Mouse (Mus musculus) hindbrain, embryonic 13.5 days (tissue): ENCODE data around the gene Gm20219. TPM values are rescaled to one million over a fixed set of nuclear protein-coding genes. Genes with fewer than 3 reads are reported as not detected.

ENCODE experiments used
- ATAC-seq: fragments of 200-750 bp; cut with Nextera tagmentation; 2 replicates; pipeline ENCODE4 v1.8.0; 2017; ENCODE audit warnings: moderate TSS enrichment; ENCODE audit not compliant: low FRiP score
- H3K27ac ChIP-seq: fragments of 300-500 bp; sonication (generic); 2 replicates; pipeline ENCODE4 v1.5.1; 2015; ENCODE audit warnings: inconsistent platforms, mild to moderate bottlenecking, moderate library complexity
- H3K27me3 ChIP-seq: fragments of 300-500 bp; sonication (generic); 2 replicates; pipeline ENCODE4 v1.6.1; 2015; ENCODE audit warnings: mild to moderate bottlenecking, inconsistent platforms
- H3K36me3 ChIP-seq: fragments of 300-500 bp; sonication (generic); 2 replicates; pipeline ENCODE4 v1.6.1; 2015; ENCODE audit warnings: mild to moderate bottlenecking, inconsistent platforms
- H3K4me1 ChIP-seq: fragments of 300-500 bp; sonication (generic); replicated peaks from 2 replicates; pipeline ENCODE4 v1.6.1; 2015; ENCODE audit warnings: inconsistent platforms
- H3K4me2 ChIP-seq: fragments of 300-500 bp; sonication (generic); 2 replicates; pipeline ENCODE4 v1.6.1; 2015; ENCODE audit warnings: inconsistent platforms, mild to moderate bottlenecking, moderate library complexity
- H3K4me3 ChIP-seq: fragments of 300-500 bp; sonication (generic); 2 replicates; pipeline ENCODE4 v1.5.1; 2015; ENCODE audit warnings: mild to moderate bottlenecking, inconsistent platforms
- H3K9ac ChIP-seq: fragments of 300-500 bp; sonication (generic); 2 replicates; pipeline ENCODE4 v1.6.1; 2015; ENCODE audit warnings: mild to moderate bottlenecking, inconsistent platforms
- H3K9me3 ChIP-seq: fragments of 300-500 bp; sonication (generic); 2 replicates; pipeline ENCODE4 v1.6.1; 2016; ENCODE audit warnings: inconsistent platforms
- WGBS: fragments of 180-500 bp; shearing (Covaris S2); methylation state at CpG from one replicate; pipeline ENCODE4 v1.1.7; 2015; 5-methylcytosine and 5-hydroxymethylcytosine counted together
- polyA plus RNA-seq: library from polyadenylated mRNA; unstranded; fragments of >200 nt; fragmentation: Nextera tagmentation; extraction: Ambion mirVana; gene quantifications from 2 replicates; pipeline ENCODE4 v1.2.1, GENCODE M21; 2015

The Gm20219 gene
- 1.2 and 1.8 TPM in 2 replicates for polyA plus RNA-seq

DNA sequence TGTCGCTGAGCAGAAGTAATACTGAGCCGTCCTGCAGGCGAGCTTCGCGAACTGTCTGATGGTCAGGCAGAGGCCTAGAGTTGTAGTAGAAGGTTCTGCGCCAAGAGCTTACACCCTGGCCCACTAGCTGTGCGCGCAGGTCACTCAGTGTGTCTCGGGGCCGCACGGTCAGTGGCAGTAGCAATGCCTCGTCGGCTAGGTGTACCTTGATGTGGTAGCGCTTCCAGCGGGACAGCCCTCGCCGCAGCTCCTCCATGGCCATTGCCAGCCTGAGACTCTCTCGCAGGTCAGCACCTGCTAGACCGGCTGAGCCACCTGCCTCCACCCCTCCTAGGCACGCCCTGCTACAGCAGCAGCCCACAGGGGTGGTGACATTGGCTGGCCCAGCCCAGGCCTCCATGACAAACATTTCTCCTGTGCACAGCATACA is at the start of gene Gm20219:
TSS of gene Gm20219 (minus strand) at position 266 of the 430 bp plus-strand sequence.
- Histone ChIP-seq H3K27ac (peak within 1 kb of the TSS; percentile 92), H3K4me3 (no peak within 1 kb of the TSS), H3K36me3 (no peaks in the 10 kb centered on the region), H3K4me1 (peaks cover 27% of the 10 kb centered on the region), H3K9ac (peak within 1 kb of the TSS; percentile 5; the same call in 1 of the 2 replicates), H3K27me3 (no peaks in the 10 kb centered on the region), H3K4me2 (no peak within 1 kb of the TSS), H3K9me3 (no peaks in the 10 kb centered on the region)
- no peak for ATAC-seq
- 79% methylated on average over 20 of the region's 20 CpGs for WGBS

DNA sequence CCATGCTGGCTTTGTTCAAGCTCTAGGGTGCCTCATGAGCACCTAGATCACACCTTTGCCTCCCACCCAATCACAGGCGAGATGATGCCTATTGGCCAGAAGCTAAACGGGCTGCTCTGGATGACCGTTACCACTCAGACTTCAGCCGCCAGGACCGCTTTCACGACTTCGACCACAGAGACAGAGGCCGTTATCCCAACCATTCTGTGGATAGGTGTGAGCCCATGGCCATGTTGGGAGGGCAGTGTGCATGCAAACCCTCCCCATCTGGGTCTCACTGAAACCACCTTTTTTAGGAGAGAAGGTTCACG is 49.8 kb upstream of the Gm20219 start:
- Histone ChIP-seq H3K9me3 (no peaks in the 10 kb centered on the region), H3K4me1 (peaks cover 15% of the 10 kb centered on the region), H3K27ac (no peak overlapping the region), H3K4me2 (no peak overlapping the region), H3K36me3 (peaks cover 88% of the 10 kb centered on the region), H3K27me3 (no peaks in the 10 kb centered on the region), H3K4me3 (no peak overlapping the region), H3K9ac (no peak overlapping the region)
- WGBS = 92% methylated on average over 9 of the region's 9 CpGs
- no peak for ATAC-seq

- no peaks in the 10 kb centered on the region for H3K27me3 ChIP-seq
- H3K9me3 ChIP-seq = no peaks in the 10 kb centered on the region
- WGBS = 95% methylated on average over 28 of the region's 28 CpGs
- no peak for ATAC-seq
- H3K4me2 ChIP-seq = no peak overlapping the region
- H3K9ac ChIP-seq = no peak overlapping the region
- no peak overlapping the region for H3K4me3 ChIP-seq
- no peak overlapping the region for H3K27ac ChIP-seq
- peaks cover 9% of the 10 kb centered on the region for H3K4me1 ChIP-seq
- peaks cover 88% of the 10 kb centered on the region for H3K36me3 ChIP-seq
Observed at GRCm38 (mm10) chr17:56603186-56604069, 49.2 kb upstream of the Gm20219 start.

GRCm38 (mm10) chr17:56593527-56594271 is 39.5 kb upstream of the Gm20219 start:
- WGBS = 91% methylated on average over 8 of the region's 8 CpGs
- no peak for ATAC-seq
- no peak overlapping the region for H3K4me2 ChIP-seq

GRCm38 (mm10) chr17:56592553-56592952 is 38.4 kb upstream of the Gm20219 start:
- no peaks in the 10 kb centered on the region for H3K9me3 ChIP-seq
- H3K4me1 ChIP-seq = peaks cover 35% of the 10 kb centered on the region
- no peak overlapping the region for H3K27ac ChIP-seq
- no peak overlapping the region for H3K9ac ChIP-seq
- H3K27me3 ChIP-seq = no peaks in the 10 kb centered on the region
- no peak overlapping the region for H3K4me3 ChIP-seq
- peaks cover 98% of the 10 kb centered on the region for H3K36me3 ChIP-seq
- no peak for ATAC-seq
- no peak overlapping the region for H3K4me2 ChIP-seq

More at GRCm38 (mm10) chr17:56593527-56594271, 39.5 kb upstream of the Gm20219 start:
- H3K9ac ChIP-seq = no peak overlapping the region
- H3K27ac ChIP-seq = no peak overlapping the region
- no peaks in the 10 kb centered on the region for H3K27me3 ChIP-seq
- peaks cover 25% of the 10 kb centered on the region for H3K4me1 ChIP-seq
- H3K9me3 ChIP-seq = no peaks in the 10 kb centered on the region
- H3K36me3 ChIP-seq = peaks cover 95% of the 10 kb centered on the region
- H3K4me3 ChIP-seq = no peak overlapping the region

- H3K9me3 ChIP-seq = no peaks in the 10 kb centered on the region
- H3K4me1 ChIP-seq = peaks cover 55% of the 10 kb centered on the region
- no peak overlapping the region for H3K4me2 ChIP-seq
- peak overlapping the region; percentile 43; the same call in 1 of the 2 replicates for H3K9ac ChIP-seq
- H3K27me3 ChIP-seq = no peaks in the 10 kb centered on the region
- no peak overlapping the region for H3K27ac ChIP-seq
- ATAC-seq = no peak
- H3K36me3 ChIP-seq = peaks cover 74% of the 10 kb centered on the region
- no peak overlapping the region for H3K4me3 ChIP-seq
- 98% methylated on average over 4 of the region's 4 CpGs for WGBS
Observed at GRCm38 (mm10) chr17:56588921-56589320, 34.7 kb upstream of the Gm20219 start.

GRCm38 (mm10) chr17:56587773-56588172 is 33.6 kb upstream of the Gm20219 start:
- peak overlapping the region; percentile 93 for H3K4me2 ChIP-seq
- H3K4me1 ChIP-seq = peaks cover 62% of the 10 kb centered on the region
- peak overlapping the region; percentile 85; the same call in 1 of the 2 replicates for H3K4me3 ChIP-seq
- ATAC-seq = no peak
- H3K27me3 ChIP-seq = no peaks in the 10 kb centered on the region
- peaks cover 63% of the 10 kb centered on the region for H3K36me3 ChIP-seq
- peak overlapping the region; percentile 56; the same call in 1 of the 2 replicates for H3K9ac ChIP-seq
- WGBS = 76% methylated on average over 1 of the region's 1 CpGs
- no peaks in the 10 kb centered on the region for H3K9me3 ChIP-seq
- H3K27ac ChIP-seq = no peak overlapping the region

DNA sequence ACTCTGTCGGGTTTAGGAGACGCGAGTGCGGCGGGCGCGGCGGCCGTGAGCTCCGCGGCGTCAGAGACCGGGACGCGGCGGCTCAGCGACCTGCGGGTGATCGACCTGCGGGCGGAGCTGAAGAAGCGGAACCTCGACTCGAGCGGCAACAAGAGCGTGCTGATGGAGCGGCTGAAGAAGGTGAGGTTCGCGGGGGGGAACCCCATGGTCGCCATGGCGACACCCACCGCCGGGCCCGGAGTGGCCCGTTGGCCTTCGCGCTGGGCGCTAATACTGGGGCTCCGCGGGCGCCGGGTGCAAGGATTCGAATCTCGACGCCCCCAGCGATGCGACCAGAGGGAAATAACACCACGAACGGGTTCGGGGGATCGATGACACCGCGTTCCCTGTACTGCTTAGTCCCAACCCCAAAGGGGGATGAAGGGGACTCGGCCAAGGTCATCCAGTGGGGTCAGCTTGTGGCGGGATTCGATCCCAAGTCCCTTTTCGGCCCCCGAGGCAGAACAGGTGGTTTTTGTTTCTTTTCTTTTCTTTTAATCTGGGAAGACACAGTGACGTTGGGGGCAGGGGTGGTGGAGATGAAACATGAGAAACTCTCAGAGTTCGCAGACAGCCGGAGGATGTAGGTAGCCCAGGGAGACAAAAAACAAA is 31.1 kb upstream of the Gm20219 start:
- under 1% methylated on average over 61 of the region's 61 CpGs for WGBS
- Histone ChIP-seq H3K4me3 (peak overlapping the region; percentile 85), H3K4me1 (peaks cover 72% of the 10 kb centered on the region), H3K27me3 (no peaks in the 10 kb centered on the region), H3K4me2 (peak overlapping the region; percentile 93), H3K9ac (peak overlapping the region; percentile 93), H3K9me3 (no peaks in the 10 kb centered on the region), H3K27ac (peak overlapping the region; percentile 94), H3K36me3 (peaks cover 61% of the 10 kb centered on the region)
- peak; percentile 29 for ATAC-seq

DNA sequence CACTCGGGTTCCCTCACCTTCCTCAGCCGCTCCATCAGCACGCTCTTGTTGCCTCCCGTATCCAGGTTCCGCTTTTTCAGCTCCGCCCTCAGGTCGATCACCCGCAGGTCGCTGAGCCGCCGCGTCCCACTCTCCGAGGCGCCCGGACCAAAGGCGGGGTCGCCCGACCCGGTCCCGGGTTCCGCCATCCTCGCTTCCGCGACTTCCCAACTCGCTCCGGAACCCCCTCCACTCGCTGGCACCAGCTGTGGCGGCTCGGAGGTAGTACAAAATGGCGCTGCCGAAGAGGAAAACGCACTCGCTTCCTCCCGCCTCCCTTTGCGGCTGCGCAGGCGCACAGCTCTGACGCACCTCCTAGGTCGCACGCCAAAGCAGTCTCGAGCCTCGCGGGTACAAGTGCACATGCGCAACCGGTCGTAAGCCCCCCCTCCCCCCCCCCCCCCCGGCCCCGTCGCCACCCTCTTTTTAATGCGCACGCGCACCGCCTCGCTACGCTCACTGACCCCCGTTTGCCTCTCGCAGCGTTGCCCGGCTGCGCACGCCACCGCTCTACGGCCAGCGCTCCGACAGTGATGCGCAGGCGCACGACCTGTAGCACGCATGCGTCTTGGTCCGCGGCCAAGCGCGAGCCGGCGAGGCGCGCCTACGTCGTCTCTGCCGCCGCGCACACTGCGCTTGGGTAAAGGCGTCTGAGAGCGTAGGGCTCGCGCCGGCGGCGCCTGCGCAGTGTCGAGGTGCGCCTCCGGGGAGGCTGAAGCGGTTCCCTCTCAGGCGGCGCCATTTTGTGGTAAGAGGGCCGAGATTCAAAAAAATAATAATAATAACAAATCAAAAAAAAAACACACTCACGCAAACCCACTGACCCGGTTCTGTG is 30.3 kb upstream of the Gm20219 start, which contains the start of the genes Safb2 and Safb:
TSS of gene Safb2 (minus strand) at position 329 of the 874 bp plus-strand sequence.
TSS of gene Safb (plus strand) at position 569 of the 874 bp plus-strand sequence.
- no peaks in the 10 kb centered on the region for H3K27me3 ChIP-seq
- 0% methylated on average over 93 of the region's 101 CpGs for WGBS
- H3K4me2 ChIP-seq = peak within 1 kb of the TSS; percentile 97
- peaks cover 61% of the 10 kb centered on the region for H3K36me3 ChIP-seq
- H3K4me3 ChIP-seq = peak within 1 kb of the TSS; percentile 85
- peak within 1 kb of the TSS; percentile 96 for H3K27ac ChIP-seq
- peak within 1 kb of the TSS; percentile 93 for H3K9ac ChIP-seq
- H3K4me1 ChIP-seq = peaks cover 67% of the 10 kb centered on the region
- peak; percentile 96 for ATAC-seq
- no peaks in the 10 kb centered on the region for H3K9me3 ChIP-seq

- peak overlapping the region; percentile 88 for H3K9ac ChIP-seq
- H3K4me2 ChIP-seq = peak overlapping the region; percentile 97
- H3K4me1 ChIP-seq = peaks cover 62% of the 10 kb centered on the region
- peak overlapping the region; percentile 96 for H3K27ac ChIP-seq
- H3K36me3 ChIP-seq = peaks cover 61% of the 10 kb centered on the region
- peak; percentile 0; the same call in 1 of the 2 replicates for ATAC-seq
- H3K27me3 ChIP-seq = no peaks in the 10 kb centered on the region
- no peaks in the 10 kb centered on the region for H3K9me3 ChIP-seq
- peak overlapping the region; percentile 85 for H3K4me3 ChIP-seq
- WGBS = 6% methylated on average over 31 of the region's 33 CpGs
Observed at GRCm38 (mm10) chr17:56583611-56584256, 29.5 kb upstream of the Gm20219 start.

DNA sequence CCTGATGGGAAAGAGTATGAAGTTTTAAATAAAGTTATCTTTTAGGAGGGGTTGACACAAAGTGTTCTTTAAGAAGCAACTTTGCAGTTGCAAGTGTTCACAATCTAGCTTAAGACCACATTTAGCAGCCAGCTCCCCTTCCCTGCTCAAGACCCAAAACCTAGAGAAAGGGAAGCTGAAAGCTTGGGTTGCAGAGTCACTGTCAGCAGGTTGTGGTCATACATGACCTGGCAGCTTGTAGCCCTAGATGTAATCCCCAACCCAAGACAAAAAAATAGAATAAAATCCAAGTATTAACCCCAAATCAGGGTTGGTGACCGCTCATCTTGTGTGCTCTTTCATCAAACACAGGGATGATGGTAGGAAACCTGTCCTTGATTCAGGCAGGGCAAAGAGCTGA is 28.9 kb upstream of the Gm20219 start:
- WGBS = 81% methylated on average over 1 of the region's 1 CpGs

More for the DNA sequence above, 28.9 kb upstream of the Gm20219 start:
- Histone ChIP-seq H3K4me2 (peak overlapping the region; percentile 97), H3K27me3 (no peaks in the 10 kb centered on the region), H3K9ac (peak overlapping the region; percentile 88), H3K27ac (0 out of 2 replicates have a peak overlapping the region, but pooled peaks have one; percentile 96), H3K36me3 (peaks cover 62% of the 10 kb centered on the region), H3K9me3 (no peaks in the 10 kb centered on the region), H3K4me3 (peak overlapping the region; percentile 85), H3K4me1 (peaks cover 56% of the 10 kb centered on the region)
- no peak for ATAC-seq
